Comparison of ENCODE assay signal across 21 mouse cellular contexts in the genomic region with DNA sequence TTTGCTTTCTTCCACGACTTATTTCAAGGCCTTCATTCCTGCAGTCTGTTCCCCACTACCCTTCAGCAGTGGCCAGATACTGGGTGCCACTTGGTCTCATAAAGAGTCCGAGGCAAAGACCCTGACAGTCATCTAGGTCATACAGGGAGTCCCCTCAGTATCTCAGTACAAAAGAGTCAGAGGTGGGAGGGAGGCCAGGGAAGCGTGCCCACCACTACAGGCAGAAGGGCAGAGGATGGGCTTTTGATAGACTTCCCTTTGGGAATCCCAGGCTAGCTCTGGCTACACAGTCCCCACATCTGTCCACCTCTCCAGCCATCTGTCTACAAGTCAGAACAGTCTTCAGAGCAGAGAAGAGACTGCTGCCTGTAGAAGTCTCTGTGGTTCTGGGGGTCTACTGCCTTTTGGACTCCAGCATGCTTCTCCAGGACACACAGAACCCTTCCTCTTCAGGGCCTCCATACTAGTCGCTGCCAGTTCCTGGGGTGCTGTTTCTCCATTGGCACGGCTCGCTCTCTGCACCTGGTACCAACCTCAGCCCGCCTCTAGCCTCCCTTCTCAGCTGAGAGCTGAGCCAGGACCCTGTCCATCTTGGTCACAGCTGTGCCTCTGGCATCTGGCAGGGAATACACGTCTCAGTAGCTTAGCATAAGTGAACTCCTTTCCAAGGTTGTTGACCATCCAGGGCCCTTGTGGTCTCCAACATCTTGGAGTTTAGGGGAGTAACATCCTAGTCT. TPM values are rescaled to one million over a fixed set of nuclear protein-coding genes. Genes with fewer than 3 reads are reported as not detected.
A peak's percentile ranks its signal among the peaks of the same experiment; 100 is the strongest.
DNase-seq lines count a peak whose midpoint lies in the region; ATAC-seq and TF ChIP-seq lines count a peak whose summit lies in the region.
"Had no signal": no experiment of that assay in that cellular context is flagged by ENCODE, and none has a peak within 500 bp of the region (broad histone marks: within the 10 kb centered on the region; RNA-seq: fewer than 3 reads in every experiment).

No protein-coding gene starts in this region.

- no peak overlapping the region for H3K4me2 ChIP-seq in midbrain, postnatal 0 days (ENCODE audit: low read depth, low read length, poor library complexity, severe bottlenecking)
- no peak overlapping the region for H3K4me2 ChIP-seq in midbrain, embryonic 15.5 days
- H3K4me2 ChIP-seq: embryonic facial prominence, embryonic 15.5 days; heart, embryonic 15.5 days; hindbrain, embryonic 14.5 days; liver, embryonic 13.5 days; lung, embryonic 15.5 days; stomach, embryonic 15.5 days had no signal

- DNase-seq in gastrocnemius, postnatal 14 days, result peak; percentile 46
- DNase-seq in gastrocnemius, postnatal 36 days, result no peak
- DNase-seq in kidney, adult 2 months, result no peak
- DNase-seq in kidney, adult 18-20 months, result no peak
- peak; percentile 19 for DNase-seq in midbrain, postnatal 0 days (ENCODE audit: low spot score)
- DNase-seq in urinary bladder, postnatal 25 days (ENCODE audit: low spot score), result no peak
- DNase-seq: adrenal gland, postnatal 36 days; embryo, embryonic 11 days; kidney, adult 8-10 months; liver, embryonic 13.5 days; thymus, adult 2 months had no signal

- peaks cover 24% of the 10 kb centered on the region for H3K4me1 ChIP-seq in kidney, adult 2 months (ENCODE audit: control insufficient read depth, insufficient read depth, low read length)
- H3K4me1 ChIP-seq in midbrain, postnatal 0 days (ENCODE audit: insufficient read depth, low read length), result no peaks in the 10 kb centered on the region
- no peaks in the 10 kb centered on the region for H3K4me1 ChIP-seq in midbrain, embryonic 15.5 days
- H3K4me1 ChIP-seq: forebrain, embryonic 10.5 days; limb, embryonic 10.5 days; lung, embryonic 15.5 days; stomach, embryonic 15.5 days had no signal

- WGBS in kidney, adult 2 months, result 77% methylated on average over 8 of the region's 8 CpGs
- 78% methylated on average over 8 of the region's 8 CpGs for WGBS in midbrain, postnatal 0 days
- WGBS in midbrain, embryonic 15.5 days, result 78% methylated on average over 8 of the region's 8 CpGs

- H3K36me3 ChIP-seq in kidney, adult 2 months (ENCODE audit: control insufficient read depth, insufficient read depth, low read length), result no peaks in the 10 kb centered on the region; the same call in 1 of the 2 replicates
- H3K36me3 ChIP-seq in midbrain, postnatal 0 days (ENCODE audit: insufficient read depth, low read length), result no peaks in the 10 kb centered on the region
- no peaks in the 10 kb centered on the region for H3K36me3 ChIP-seq in midbrain, embryonic 15.5 days (replicated peaks)
- H3K36me3 ChIP-seq: liver, embryonic 13.5 days; stomach, embryonic 15.5 days had no signal

- H3K27ac ChIP-seq in kidney, adult 2 months (ENCODE audit: insufficient read depth, low read depth, low read length), result peak overlapping the region; percentile 65
- no peak overlapping the region for H3K27ac ChIP-seq in midbrain, postnatal 0 days (ENCODE audit: low read depth, low read length)
- no peak overlapping the region for H3K27ac ChIP-seq in midbrain, embryonic 15.5 days
- H3K27ac ChIP-seq: embryonic facial prominence, embryonic 15.5 days; forebrain, embryonic 10.5 days; hindbrain, embryonic 14.5 days; limb, embryonic 10.5 days; liver, embryonic 13.5 days; lung, embryonic 15.5 days; stomach, embryonic 15.5 days had no signal

- H3K9ac ChIP-seq in midbrain, postnatal 0 days (replicated peaks; ENCODE audit: low read length, poor library complexity, severe bottlenecking), result no peak overlapping the region
- no peak overlapping the region for H3K9ac ChIP-seq in midbrain, embryonic 15.5 days
- H3K9ac ChIP-seq: embryonic facial prominence, embryonic 15.5 days; heart, embryonic 15.5 days; hindbrain, embryonic 14.5 days; liver, embryonic 13.5 days; lung, embryonic 15.5 days; stomach, embryonic 15.5 days had no signal

- no peak for TF ChIP-seq CTCF in kidney, adult 2 months (conservative IDR thresholded peaks at IDR 0.05; ENCODE audit: insufficient read depth, insufficient read length, low read depth, low read length)
- TF ChIP-seq CTCF in midbrain, postnatal 0 days (IDR thresholded peaks at IDR 0.05), result no peak

- no peaks in the 10 kb centered on the region for H3K27me3 ChIP-seq in kidney, adult 2 months (replicated peaks; ENCODE audit: control insufficient read depth, insufficient read depth, low read length)
- H3K27me3 ChIP-seq in midbrain, postnatal 0 days (ENCODE audit: insufficient read depth, low read length), result no peaks in the 10 kb centered on the region
- no peaks in the 10 kb centered on the region for H3K27me3 ChIP-seq in midbrain, embryonic 15.5 days (replicated peaks)
- H3K27me3 ChIP-seq: embryonic facial prominence, embryonic 15.5 days; heart, embryonic 15.5 days; liver, embryonic 13.5 days; lung, embryonic 15.5 days; megakaryocyte, embryonic 14.5 days; stomach, embryonic 15.5 days had no signal

- H3K9me3 ChIP-seq in midbrain, postnatal 0 days (ENCODE audit: low read length), result no peaks in the 10 kb centered on the region
- no peaks in the 10 kb centered on the region for H3K9me3 ChIP-seq in midbrain, embryonic 15.5 days
- H3K9me3 ChIP-seq: embryonic facial prominence, embryonic 15.5 days; forebrain, embryonic 10.5 days; heart, embryonic 15.5 days; limb, embryonic 10.5 days; liver, embryonic 13.5 days; lung, embryonic 15.5 days; megakaryocyte, embryonic 14.5 days; stomach, embryonic 15.5 days had no signal

- ATAC-seq in midbrain, postnatal 0 days (ENCODE audit: low FRiP score), result no peak
- ATAC-seq in midbrain, embryonic 15.5 days (replicated peaks), result no peak
- ATAC-seq: midbrain, embryonic 16.5 days had no signal

- no peak for TF ChIP-seq POLR2A in kidney, adult 2 months (IDR thresholded peaks at IDR 0.05; ENCODE audit: low read depth, low read length)

- intact Hi-C loops in gastrocnemius, postnatal 14 days (cut with DNase I; ENCODE audit: low total_unique reads), result no loop called here
- intact Hi-C loops in gastrocnemius, postnatal 36 days (cut with DNase I), result no loop called here

- H3K4me3 ChIP-seq in kidney, adult 2 months (ENCODE audit: insufficient read depth, low read depth, low read length), result no peak overlapping the region
- no peak overlapping the region for H3K4me3 ChIP-seq in midbrain, postnatal 0 days (ENCODE audit: low read depth, low read length)
- H3K4me3 ChIP-seq in midbrain, embryonic 15.5 days, result no peak overlapping the region
- H3K4me3 ChIP-seq: embryonic facial prominence, embryonic 15.5 days; forebrain, embryonic 10.5 days; heart, embryonic 15.5 days; limb, embryonic 10.5 days; liver, embryonic 13.5 days; lung, embryonic 15.5 days; megakaryocyte, embryonic 14.5 days; stomach, embryonic 15.5 days had no signal

RNA-seq across cellular contexts. Expression of gene Plekhf1, which starts 9.0 kb away (rescaled TPM):
- total RNA-seq in gastrocnemius, postnatal 14 days (2021), result 1 to 10 TPM; 4.9 to 9.7 TPM
- 1 to 10 TPM; 5.6 to 6.0 TPM for total RNA-seq in gastrocnemius, postnatal 36 days (2021)
- 6.3 and 6.4 TPM in 2 replicates for polyA plus RNA-seq in kidney, adult 2 months (2012; rRNA removed)
- 0.38 and 0.77 TPM in 2 replicates for total RNA-seq in midbrain, postnatal 0 days (2014; rRNA removed)
- polyA plus RNA-seq in midbrain, postnatal 0 days (2015; fragmentation: Nextera tagmentation; extraction: Ambion mirVana), result 0.46 and 0.58 TPM in 2 replicates
- 0.48 and 0.72 TPM in 2 replicates for polyA plus RNA-seq in midbrain, embryonic 15.5 days (2015; fragmentation: Nextera tagmentation; extraction: Ambion mirVana)

RNA-seq across cellular contexts. Expression of gene 1600014C10Rik, which starts 35.8 kb away (rescaled TPM):
- total RNA-seq in gastrocnemius, postnatal 14 days (2021), result 10 to 100 TPM; 15.8 to 17.9 TPM
- 10 to 100 TPM; 22.1 to 23.9 TPM for total RNA-seq in gastrocnemius, postnatal 36 days (2021)
- 31.0 and 39.7 TPM in 2 replicates for polyA plus RNA-seq in kidney, adult 2 months (2012; rRNA removed)
- total RNA-seq in midbrain, postnatal 0 days (2014; rRNA removed), result 44.0 and 44.2 TPM in 2 replicates
- 30.3 and 35.2 TPM in 2 replicates for polyA plus RNA-seq in midbrain, postnatal 0 days (2015; fragmentation: Nextera tagmentation; extraction: Ambion mirVana)
- 29.5 and 31.9 TPM in 2 replicates for polyA plus RNA-seq in midbrain, embryonic 15.5 days (2015; fragmentation: Nextera tagmentation; extraction: Ambion mirVana)

RNA-seq across cellular contexts. Expression of gene Pop4, which starts 52.4 kb away (rescaled TPM):
- total RNA-seq in gastrocnemius, postnatal 14 days (2021), result 10 to 100 TPM; 11.2 to 11.7 TPM
- 1 to 10 TPM; 6.8 to 7.0 TPM for total RNA-seq in gastrocnemius, postnatal 36 days (2021)
- polyA plus RNA-seq in kidney, adult 2 months (2012; rRNA removed), result 10.6 and 11.0 TPM in 2 replicates
- total RNA-seq in midbrain, postnatal 0 days (2014; rRNA removed), result 60.2 and 71.6 TPM in 2 replicates
- polyA plus RNA-seq in midbrain, postnatal 0 days (2015; fragmentation: Nextera tagmentation; extraction: Ambion mirVana), result 72.0 and 73.1 TPM in 2 replicates
- 74.5 and 77.4 TPM in 2 replicates for polyA plus RNA-seq in midbrain, embryonic 15.5 days (2015; fragmentation: Nextera tagmentation; extraction: Ambion mirVana)

Comparison
In these comparisons a context has a peak if more than half of its experiments do, and no peak if none do; other contexts are left out.
1. DNase-seq: peak in gastrocnemius, postnatal 14 days (single experiment) and midbrain, postnatal 0 days (single experiment); none in gastrocnemius, postnatal 36 days (0 of 2), kidney, adult 2 months (single experiment), kidney, adult 18-20 months (single experiment) and urinary bladder, postnatal 25 days (single experiment).